Comparison of ENCODE assay signal across 7 mouse cellular contexts in genomic region chr14:120762733-120763132, GRCm38 (mm10).
DNase-seq lines count a peak whose midpoint lies in the region; ATAC-seq lines count a peak whose summit lies in the region.

No protein-coding gene starts in this region.

- intact Hi-C loops in heart, postnatal 10 days (cut with DNase I): loop anchor here (5.0 to 10.0 kb wide), 4 partner anchors 285 to 685 kb away; partner anchors contain the start of gene Rap2a

- DNase-seq in kidney, postnatal 10 days: peak; percentile 19
- DNase-seq in kidney, adult 18-20 months: no peak
- DNase-seq in Muller cell, postnatal 12 days (ENCODE audit: inconsistent ontology term): peak; percentile 31
- DNase-seq in heart, postnatal 10 days: peak; percentile 27 to 31
- DNase-seq in cerebellum, postnatal 14 days: no peak

- peak; percentile 88 for ATAC-seq in monocyte, adult 5-6 weeks (replicated peaks; ENCODE audit: insufficient number of reproducible peaks, low FRiP score, low TSS enrichment, poor library complexity, severe bottlenecking)
- ATAC-seq in cerebellum, adult (ENCODE audit: insufficient number of reproducible peaks, low FRiP score, low TSS enrichment): no peak

Comparison
In these comparisons a context has a peak if more than half of its experiments do, and no peak if none do; other contexts are left out.
1. DNase-seq: peak in kidney, postnatal 10 days (single experiment), Muller cell, postnatal 12 days (single experiment) and heart, postnatal 10 days (2 of 2); none in kidney, adult 18-20 months (single experiment) and cerebellum, postnatal 14 days (0 of 2).